In genomic region chr3:17452984-17453383, GRCm38 (mm10) we compare ENCODE assay signal across 26 mouse cellular contexts.
"Had no signal": no experiment of that assay in that cellular context is flagged by ENCODE, and none has a peak within 500 bp of the region (broad histone marks: within the 10 kb centered on the region; RNA-seq: fewer than 3 reads in every experiment).

No protein-coding gene starts in this region.

- H3K9me3 ChIP-seq: heart, embryonic 10.5 days; heart, embryonic 12.5 days; hindbrain, embryonic 10.5 days; hindbrain, embryonic 12.5 days; intestine, embryonic 15.5 days; limb, embryonic 13.5 days; limb, embryonic 15.5 days; liver, embryonic 12.5 days had no signal

- H3K27me3 ChIP-seq: heart, embryonic 12.5 days; hindbrain, embryonic 12.5 days; intestine, embryonic 15.5 days; limb, embryonic 13.5 days; limb, embryonic 15.5 days; liver, embryonic 12.5 days had no signal

- DNase-seq: gastrocnemius, postnatal 14 days; gastrocnemius, postnatal 36 days; heart, adult 18-20 months; heart, postnatal 10 days; heart, postnatal 4 days; kidney, adult 18-20 months; kidney, adult 8-10 months; kidney, postnatal 14 days; kidney, postnatal 36 days; layer of hippocampus, adult 9-11 months; layer of hippocampus, postnatal 36 days; left cerebral cortex, postnatal 4 days had no signal

- H3K4me2 ChIP-seq: heart, embryonic 12.5 days; hindbrain, embryonic 12.5 days; hindbrain, embryonic 14.5 days; intestine, embryonic 15.5 days; limb, embryonic 13.5 days; limb, embryonic 15.5 days; liver, embryonic 12.5 days had no signal

- H3K36me3 ChIP-seq: heart, embryonic 10.5 days; heart, embryonic 12.5 days; hindbrain, embryonic 10.5 days; hindbrain, embryonic 12.5 days; intestine, embryonic 15.5 days; limb, embryonic 13.5 days; limb, embryonic 15.5 days; liver, embryonic 12.5 days had no signal

- H3K4me1 ChIP-seq: heart, embryonic 10.5 days; heart, embryonic 12.5 days; hindbrain, embryonic 10.5 days; hindbrain, embryonic 12.5 days; intestine, embryonic 15.5 days; limb, embryonic 13.5 days; limb, embryonic 15.5 days; liver, embryonic 12.5 days had no signal

- ATAC-seq: hindbrain, embryonic 16.5 days; inflammation-experienced regulatory T-cells, adult 6 months; intestine, embryonic 15.5 days; intestine, postnatal 0 days; liver, embryonic 12.5 days had no signal

- H3K27ac ChIP-seq: heart, embryonic 10.5 days; hindbrain, embryonic 10.5 days; hindbrain, embryonic 12.5 days; hindbrain, embryonic 14.5 days; intestine, embryonic 15.5 days; kidney, postnatal 0 days; limb, embryonic 13.5 days; limb, embryonic 15.5 days; liver, embryonic 12.5 days; liver, embryonic 14.5 days had no signal

- H3K4me3 ChIP-seq: heart, embryonic 10.5 days; heart, embryonic 12.5 days; hindbrain, embryonic 10.5 days; hindbrain, embryonic 12.5 days; intestine, embryonic 15.5 days; limb, embryonic 13.5 days; limb, embryonic 15.5 days; liver, embryonic 12.5 days had no signal

- H3K9ac ChIP-seq: heart, embryonic 12.5 days; hindbrain, embryonic 12.5 days; hindbrain, embryonic 14.5 days; intestine, embryonic 15.5 days; limb, embryonic 13.5 days; limb, embryonic 15.5 days; liver, embryonic 12.5 days; liver, embryonic 14.5 days had no signal
